8 mouse cellular contexts compared by ENCODE assay signal in the genomic region with DNA sequence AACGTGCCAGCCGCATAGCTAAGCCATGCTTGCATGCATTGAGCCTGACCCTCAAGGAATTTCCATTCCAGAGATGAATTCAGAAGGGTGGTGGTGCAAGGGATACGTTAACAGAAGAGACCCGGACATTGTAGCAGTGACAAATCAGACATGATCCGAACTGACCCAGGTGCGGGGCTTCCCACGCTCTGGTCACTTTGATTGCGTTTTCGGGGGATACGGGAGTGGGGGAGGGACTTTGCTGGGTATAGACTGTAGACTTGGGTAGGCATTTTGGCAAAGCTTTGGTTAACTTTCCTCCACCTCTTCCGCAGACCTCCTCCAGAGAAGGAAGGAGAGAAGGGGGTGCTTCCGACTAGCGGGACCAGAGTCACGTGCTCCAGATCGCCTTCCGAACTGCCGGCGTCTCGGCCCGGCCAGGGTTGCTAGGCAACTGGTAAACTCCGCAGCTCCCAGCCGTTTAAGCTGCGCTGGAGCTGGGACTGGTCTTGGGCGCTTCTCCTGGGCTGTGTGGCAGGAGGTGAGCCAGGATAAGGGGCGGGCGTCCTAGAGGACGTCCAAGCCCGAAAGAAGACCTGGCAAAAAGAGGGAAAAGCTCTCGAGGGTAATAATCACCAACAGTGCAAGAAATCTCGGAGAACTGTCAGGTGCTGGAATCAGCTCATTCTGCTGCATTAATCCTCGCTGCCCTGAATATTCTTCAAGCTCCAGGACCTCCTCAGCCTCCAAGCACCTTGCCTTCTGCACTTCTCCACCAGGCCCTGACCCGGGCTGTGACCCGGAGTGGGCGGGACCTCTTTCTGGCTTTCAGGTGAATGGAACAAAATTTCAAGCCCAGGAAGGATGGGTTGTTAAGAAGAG. TPM values are rescaled to one million over a fixed set of nuclear protein-coding genes. Genes with fewer than 3 reads are reported as not detected.
DNase-seq lines count a peak whose midpoint lies in the region; ATAC-seq and TF ChIP-seq lines count a peak whose summit lies in the region.

A gene (plus strand): TSS at position 444 of the 861 bp plus-strand sequence.

- H3K36me3 ChIP-seq in ES-Bruce4 (ENCODE audit: control insufficient read depth, insufficient read depth, low read length, poor library complexity, severe bottlenecking), result no peaks in the 10 kb centered on the region
- H3K36me3 ChIP-seq in forebrain, embryonic 13.5 days (ENCODE audit: poor library complexity, severe bottlenecking), result no peaks in the 10 kb centered on the region
- no peaks in the 10 kb centered on the region for H3K36me3 ChIP-seq in heart, embryonic 16.5 days (ENCODE audit: control insufficient read depth, insufficient read depth)
- no peaks in the 10 kb centered on the region for H3K36me3 ChIP-seq in liver, postnatal 0 days (replicated peaks; ENCODE audit: insufficient read depth, low read length)
- H3K36me3 ChIP-seq in neural tube, embryonic 15.5 days, result no peaks in the 10 kb centered on the region

- peak within 1 kb of the TSS; percentile 17; the same call in 1 of the 2 replicates for H3K9ac ChIP-seq in ES-Bruce4 (ENCODE audit: low read depth, poor library complexity, severe bottlenecking)
- peak within 1 kb of the TSS; percentile 52 for H3K9ac ChIP-seq in forebrain, embryonic 13.5 days
- peak within 1 kb of the TSS; percentile 52 for H3K9ac ChIP-seq in heart, embryonic 16.5 days (ENCODE audit: low read length)
- no peak within 1 kb of the TSS for H3K9ac ChIP-seq in liver, postnatal 0 days (replicated peaks)
- peak within 1 kb of the TSS; percentile 32 for H3K9ac ChIP-seq in neural tube, embryonic 15.5 days (replicated peaks)

- peak; percentile 52 for DNase-seq in brain, embryonic 18.5 days (ENCODE audit: low read depth, low spot score)
- peak; percentile 71 to 80 for DNase-seq in kidney, postnatal 36 days
- DNase-seq in liver, postnatal 0 days, result peak; percentile 55
- no peak for DNase-seq in thymus, postnatal 36 days

- H3K4me3 ChIP-seq in ES-Bruce4 (ENCODE audit: low read depth, low read length), result 0 out of 2 replicates have a peak within 1 kb of the TSS, but pooled peaks have one; percentile 30
- peak within 1 kb of the TSS; percentile 35 for H3K4me3 ChIP-seq in forebrain, embryonic 13.5 days
- peak within 1 kb of the TSS; percentile 46 for H3K4me3 ChIP-seq in heart, embryonic 16.5 days (ENCODE audit: low read length)
- H3K4me3 ChIP-seq in liver, postnatal 0 days (ENCODE audit: low read depth, low read length), result peak within 1 kb of the TSS; percentile 29
- peak within 1 kb of the TSS; percentile 39 for H3K4me3 ChIP-seq in neural tube, embryonic 15.5 days (replicated peaks)

- H3K4me2 ChIP-seq in forebrain, embryonic 13.5 days, result peak within 1 kb of the TSS; percentile 61
- peak within 1 kb of the TSS; percentile 78 for H3K4me2 ChIP-seq in heart, embryonic 16.5 days (ENCODE audit: low read depth, low read length)
- H3K4me2 ChIP-seq in liver, postnatal 0 days (ENCODE audit: low read depth, low read length), result peak within 1 kb of the TSS; percentile 64
- H3K4me2 ChIP-seq in neural tube, embryonic 15.5 days, result peak within 1 kb of the TSS; percentile 79

- no peak within 1 kb of the TSS for H3K27ac ChIP-seq in ES-Bruce4 (ENCODE audit: insufficient read depth, low read length)
- H3K27ac ChIP-seq in forebrain, embryonic 13.5 days, result no peak within 1 kb of the TSS
- no peak within 1 kb of the TSS for H3K27ac ChIP-seq in heart, embryonic 16.5 days (ENCODE audit: low read length)
- no peak within 1 kb of the TSS for H3K27ac ChIP-seq in liver, postnatal 0 days (ENCODE audit: low read depth)
- peak within 1 kb of the TSS; percentile 20; the same call in 1 of the 2 replicates for H3K27ac ChIP-seq in neural tube, embryonic 15.5 days (replicated peaks)

- no peak for TF ChIP-seq CTCF in ES-Bruce4 (IDR thresholded peaks at IDR 0.05; ENCODE audit: low read depth, low read length)
- no peak for TF ChIP-seq CTCF in liver, postnatal 0 days (IDR thresholded peaks at IDR 0.05; ENCODE audit: low read depth)

- H3K9me3 ChIP-seq in ES-Bruce4 (replicated peaks; ENCODE audit: control insufficient read depth, insufficient read depth, low read length, poor library complexity, severe bottlenecking), result no peaks in the 10 kb centered on the region
- no peaks in the 10 kb centered on the region for H3K9me3 ChIP-seq in forebrain, embryonic 13.5 days (replicated peaks)
- H3K9me3 ChIP-seq in heart, embryonic 16.5 days (replicated peaks; ENCODE audit: control insufficient read depth, low read length), result no peaks in the 10 kb centered on the region
- no peaks in the 10 kb centered on the region for H3K9me3 ChIP-seq in liver, postnatal 0 days (ENCODE audit: low read length)
- no peaks in the 10 kb centered on the region for H3K9me3 ChIP-seq in neural tube, embryonic 15.5 days (replicated peaks)

- TF ChIP-seq POLR2A in ES-Bruce4 (IDR thresholded peaks at IDR 0.05; ENCODE audit: insufficient read depth, low read length), result no peak

- no peaks in the 10 kb centered on the region for H3K4me1 ChIP-seq in ES-Bruce4 (ENCODE audit: control insufficient read depth, insufficient read depth, low read length)
- H3K4me1 ChIP-seq in forebrain, embryonic 13.5 days, result peaks cover 31% of the 10 kb centered on the region
- H3K4me1 ChIP-seq in heart, embryonic 16.5 days (ENCODE audit: control insufficient read depth, insufficient read depth, low read length), result peaks cover 13% of the 10 kb centered on the region
- peaks cover 17% of the 10 kb centered on the region for H3K4me1 ChIP-seq in liver, postnatal 0 days (ENCODE audit: insufficient read depth)
- peaks cover 28% of the 10 kb centered on the region for H3K4me1 ChIP-seq in neural tube, embryonic 15.5 days

- no peaks in the 10 kb centered on the region for H3K27me3 ChIP-seq in ES-Bruce4 (ENCODE audit: control insufficient read depth, insufficient read depth, low read length, poor library complexity, severe bottlenecking)
- H3K27me3 ChIP-seq in forebrain, embryonic 13.5 days, result peaks cover 4% of the 10 kb centered on the region; the same call in 1 of the 2 replicates
- no peaks in the 10 kb centered on the region for H3K27me3 ChIP-seq in heart, embryonic 16.5 days (ENCODE audit: control insufficient read depth, insufficient read depth, low read length)
- H3K27me3 ChIP-seq in liver, postnatal 0 days (ENCODE audit: insufficient read depth, low read length), result no peaks in the 10 kb centered on the region
- 0 out of 2 replicates have a peak, but pooled peaks cover 3% of the 10 kb centered on the region for H3K27me3 ChIP-seq in neural tube, embryonic 15.5 days (replicated peaks)

- no peak for TF ChIP-seq EP300 in ES-Bruce4 (IDR thresholded peaks at IDR 0.05; ENCODE audit: insufficient read depth, low read depth, low read length)
- no peak for TF ChIP-seq EP300 in liver, postnatal 0 days (IDR thresholded peaks at IDR 0.05; ENCODE audit: low read depth)

- 9% methylated on average over 34 of the region's 34 CpGs for WGBS in forebrain, embryonic 13.5 days
- WGBS in heart, embryonic 16.5 days, result 9% methylated on average over 34 of the region's 34 CpGs
- 13% methylated on average over 34 of the region's 34 CpGs for WGBS in liver, postnatal 0 days (ENCODE audit: insufficient replicate concordance)
- WGBS in neural tube, embryonic 15.5 days, result 8% methylated on average over 34 of the region's 34 CpGs

- peak; percentile 87 for ATAC-seq in forebrain, embryonic 13.5 days
- peak; percentile 74 for ATAC-seq in heart, embryonic 16.5 days (replicated peaks; ENCODE audit: extremely low read depth, insufficient read depth, low FRiP score)
- no peak for ATAC-seq in liver, postnatal 0 days
- peak; percentile 87 for ATAC-seq in neural tube, embryonic 15.5 days (ENCODE audit: low FRiP score)

RNA-seq across cellular contexts. Expression of the gene that starts here (rescaled TPM):
- 1.3 and 1.7 TPM in 2 replicates for polyA plus RNA-seq in ES-Bruce4 (2011; ENCODE audit: insufficient read depth, insufficient read length, low read depth, missing spikeins)
- 1.8 and 3.7 TPM in 2 replicates for polyA plus RNA-seq in forebrain, embryonic 13.5 days (2015; fragmentation: Nextera tagmentation; extraction: Ambion mirVana)
- 1.1 and 1.3 TPM in 2 replicates for polyA plus RNA-seq in heart, embryonic 16.5 days (2015; fragmentation: Nextera tagmentation; extraction: Ambion mirVana)
- 0.13 TPM in 1 of 2 replicates, not detected in the other for polyA plus RNA-seq in liver, postnatal 0 days (2015; fragmentation: Nextera tagmentation; extraction: Ambion mirVana)
- polyA plus RNA-seq in neural tube, embryonic 15.5 days (2015; fragmentation: Nextera tagmentation; extraction: Ambion mirVana), result 1.7 and 1.9 TPM in 2 replicates

Comparison
In these comparisons a context has a peak if more than half of its experiments do, and no peak if none do; other contexts are left out.
1. Peak in DNase-seq, H3K4me3 ChIP-seq and H3K4me2 ChIP-seq in liver, postnatal 0 days; RNA of the gene not detected or under 1 TPM.
2. DNase-seq: peak in brain, embryonic 18.5 days (single experiment) and kidney, postnatal 36 days (2 of 2); none in thymus, postnatal 36 days (0 of 2).
3. Peak in every context shown above with its lines, with median percentiles within 50 percentile points of each other: H3K4me3 ChIP-seq and H3K4me2 ChIP-seq.